Mouse (Mus musculus) heart, embryonic 15.5 days (tissue): ENCODE results near the gene Cby3. TPM values are rescaled to one million over a fixed set of nuclear protein-coding genes. Genes with fewer than 3 reads are reported as not detected.
"Not testable (repeated sequence)": the region's sequence is repeated elsewhere in the genome, so short reads cannot be mapped to it uniquely, and the experiment has no call there.

Experiments
- ATAC-seq: fragments of 200-750 bp; cut with Nextera tagmentation; replicated peaks from 2 replicates; pipeline ENCODE4 v1.8.0; 2017; ENCODE audit warnings: low read depth, moderate TSS enrichment; ENCODE audit not compliant: insufficient number of reproducible peaks, insufficient read depth, low FRiP score
- H3K27ac ChIP-seq: fragments of 300-500 bp; sonication (generic); 2 replicates; pipeline ENCODE4 v1.5.1; 2015; ENCODE audit warnings: mild to moderate bottlenecking, inconsistent platforms
- H3K27me3 ChIP-seq: fragments of 300-500 bp; sonication (generic); 2 replicates; pipeline ENCODE4 v1.6.1; 2015; ENCODE audit warnings: inconsistent platforms
- H3K36me3 ChIP-seq: fragments of 300-500 bp; sonication (generic); 2 replicates; pipeline ENCODE4 v1.6.1; 2015; ENCODE audit warnings: mild to moderate bottlenecking, inconsistent platforms
- H3K4me1 ChIP-seq: fragments of 300-500 bp; sonication (generic); replicated peaks from 2 replicates; pipeline ENCODE4 v1.6.1; 2015; ENCODE audit warnings: inconsistent platforms
- H3K4me2 ChIP-seq: fragments of 300-500 bp; sonication (generic); 2 replicates; pipeline ENCODE4 v1.6.1; 2015; ENCODE audit warnings: inconsistent platforms, mild to moderate bottlenecking, moderate library complexity
- H3K4me3 ChIP-seq: fragments of 300-500 bp; sonication (generic); 2 replicates; pipeline ENCODE4 v1.5.1; 2015; ENCODE audit warnings: mild to moderate bottlenecking, inconsistent platforms
- H3K9ac ChIP-seq: fragments of 300-500 bp; sonication (generic); 2 replicates; pipeline ENCODE4 v1.6.1; 2015; ENCODE audit warnings: mild to moderate bottlenecking, inconsistent platforms
- H3K9me3 ChIP-seq: fragments of 300-500 bp; sonication (generic); replicated peaks from 2 replicates; pipeline ENCODE4 v1.6.1; 2016; ENCODE audit warnings: inconsistent platforms
- WGBS: fragments of 180-500 bp; shearing (Covaris S2); methylation state at CpG from one replicate; pipeline ENCODE4 v1.1.7; 2015; ENCODE audit warnings: mixed read lengths; 5-methylcytosine and 5-hydroxymethylcytosine counted together
- polyA plus RNA-seq: library from polyadenylated mRNA; unstranded; fragments of >200 nt; fragmentation: Nextera tagmentation; extraction: Ambion mirVana; gene quantifications from 2 replicates; pipeline ENCODE4 v1.2.1, GENCODE M21; 2015

Gene Cby3
- polyA plus RNA-seq = 0.20 and 0.30 TPM in 2 replicates

- ATAC-seq = no peak
- Histone ChIP-seq H3K27ac (no peak within 1 kb of the TSS), H3K36me3 (no peaks in the 10 kb centered on the region), H3K9me3 (no peaks in the 10 kb centered on the region), H3K9ac (no peak within 1 kb of the TSS), H3K27me3 (peaks cover 12% of the 10 kb centered on the region; the same call in 1 of the 2 replicates), H3K4me3 (no peak within 1 kb of the TSS), H3K4me2 (no peak within 1 kb of the TSS), H3K4me1 (peaks cover 3% of the 10 kb centered on the region; the same call in 1 of the 2 replicates)
Measured at GRCm38 (mm10) chr11:50354162-50354561, at the start of gene Cby3. TSS of gene Cby3 (plus strand) at chr11:50354462.

- ATAC-seq = no peak
- no peak overlapping the region for H3K4me3 ChIP-seq
- no peaks in the 10 kb centered on the region for H3K9me3 ChIP-seq
- no peak overlapping the region for H3K9ac ChIP-seq
- H3K4me2 ChIP-seq = no peak overlapping the region
- peaks cover 8% of the 10 kb centered on the region; the same call in 1 of the 2 replicates for H3K4me1 ChIP-seq
- no peaks in the 10 kb centered on the region for H3K27me3 ChIP-seq
- peaks cover 38% of the 10 kb centered on the region for H3K36me3 ChIP-seq
- WGBS = 70% methylated on average over 2 of the region's 2 CpGs
- no peak overlapping the region for H3K27ac ChIP-seq
Measured at GRCm38 (mm10) chr11:50312803-50313202, 41.5 kb upstream of the Cby3 start.

- H3K4me3 ChIP-seq, H3K27ac ChIP-seq, H3K27me3 ChIP-seq, H3K36me3 ChIP-seq, ATAC-seq, H3K9me3 ChIP-seq, H3K9ac ChIP-seq, H3K4me2 ChIP-seq: not testable (repeated sequence)
- WGBS = 76% methylated on average over 4 of the region's 4 CpGs
- H3K4me1 ChIP-seq = peaks cover 35% of the 10 kb centered on the region
Measured at GRCm38 (mm10) chr11:50319343-50319742, 34.9 kb upstream of the Cby3 start.

- Histone ChIP-seq H3K4me2 (peak overlapping the region; percentile 16; the same call in 1 of the 2 replicates), H3K36me3 (peaks cover 4% of the 10 kb centered on the region; the same call in 1 of the 2 replicates), H3K9ac (no peak overlapping the region), H3K27me3 (no peaks in the 10 kb centered on the region), H3K27ac (no peak overlapping the region), H3K9me3 (no peaks in the 10 kb centered on the region), H3K4me1 (peaks cover 30% of the 10 kb centered on the region), H3K4me3 (no peak overlapping the region)
- 86% methylated on average over 6 of the region's 6 CpGs for WGBS
- no peak for ATAC-seq
Measured at GRCm38 (mm10) chr11:50321239-50321638, 33.0 kb upstream of the Cby3 start.

GRCm38 (mm10) chr11:50322345-50322744, 31.9 kb upstream of the Cby3 start:
- no peak for ATAC-seq
- no peak overlapping the region for H3K4me3 ChIP-seq
- H3K27ac ChIP-seq = no peak overlapping the region; the same call in 1 of the 2 replicates
- no peaks in the 10 kb centered on the region for H3K27me3 ChIP-seq
- peaks cover 35% of the 10 kb centered on the region for H3K4me1 ChIP-seq
- peak overlapping the region; percentile 25; the same call in 1 of the 2 replicates for H3K4me2 ChIP-seq
- no peak overlapping the region; the same call in 1 of the 2 replicates for H3K9ac ChIP-seq
- H3K9me3 ChIP-seq = no peaks in the 10 kb centered on the region
- H3K36me3 ChIP-seq = peaks cover 4% of the 10 kb centered on the region; the same call in 1 of the 2 replicates

- WGBS = 5% methylated on average over 1 of the region's 1 CpGs
- Histone ChIP-seq H3K27ac (peak overlapping the region; percentile 16; the same call in 1 of the 2 replicates), H3K9me3 (no peaks in the 10 kb centered on the region)
Measured at GRCm38 (mm10) chr11:50323843-50324242, 30.4 kb upstream of the Cby3 start.

GRCm38 (mm10) chr11:50324751-50325471, 29.4 kb upstream of the Cby3 start:
- H3K9me3 ChIP-seq = no peaks in the 10 kb centered on the region
- H3K4me3 ChIP-seq = peak overlapping the region; percentile 83
- H3K9ac ChIP-seq = peak overlapping the region; percentile 93
- H3K36me3 ChIP-seq = no peaks in the 10 kb centered on the region
- H3K27me3 ChIP-seq = no peaks in the 10 kb centered on the region
- peak overlapping the region; percentile 66 for H3K4me2 ChIP-seq
- peak overlapping the region; percentile 91 for H3K27ac ChIP-seq
- under 1% methylated on average over 34 of the region's 34 CpGs for WGBS
- peaks cover 33% of the 10 kb centered on the region for H3K4me1 ChIP-seq
- peak; percentile 65 for ATAC-seq

More at GRCm38 (mm10) chr11:50323843-50324242, 30.4 kb upstream of the Cby3 start:
- Histone ChIP-seq H3K4me3 (peak overlapping the region; percentile 83), H3K27me3 (no peaks in the 10 kb centered on the region), H3K4me1 (peaks cover 35% of the 10 kb centered on the region), H3K9ac (no peak overlapping the region), H3K4me2 (peak overlapping the region; percentile 66), H3K36me3 (peaks cover 4% of the 10 kb centered on the region; the same call in 1 of the 2 replicates)
- no peak for ATAC-seq

- peaks cover 33% of the 10 kb centered on the region for H3K4me1 ChIP-seq
Measured at GRCm38 (mm10) chr11:50325496-50326301, 28.6 kb upstream of the Cby3 start, which contains the start of gene Canx. TSS of gene Canx (minus strand) at chr11:50325673.

GRCm38 (mm10) chr11:50326302-50326966, 27.8 kb upstream of the Cby3 start:
- peak overlapping the region; percentile 83 for H3K4me3 ChIP-seq

More at GRCm38 (mm10) chr11:50325496-50326301, 28.6 kb upstream of the Cby3 start, which contains the start of gene Canx:
- Histone ChIP-seq H3K4me2 (peak within 1 kb of the TSS; percentile 72), H3K36me3 (no peaks in the 10 kb centered on the region), H3K4me3 (peak within 1 kb of the TSS; percentile 83), H3K27ac (peak within 1 kb of the TSS; percentile 91), H3K9ac (peak within 1 kb of the TSS; percentile 93), H3K9me3 (no peaks in the 10 kb centered on the region), H3K27me3 (no peaks in the 10 kb centered on the region)
- ATAC-seq = peak; percentile 97
- under 1% methylated on average over 64 of the region's 64 CpGs for WGBS

GRCm38 (mm10) chr11:50328075-50328625, 26.1 kb upstream of the Cby3 start:
- no peaks in the 10 kb centered on the region for H3K27me3 ChIP-seq
- WGBS = 81% methylated on average over 3 of the region's 3 CpGs
- H3K36me3 ChIP-seq = no peaks in the 10 kb centered on the region
- no peak overlapping the region for H3K4me3 ChIP-seq
- ATAC-seq = no peak
- no peak overlapping the region for H3K9ac ChIP-seq
- H3K4me1 ChIP-seq = peaks cover 13% of the 10 kb centered on the region
- no peaks in the 10 kb centered on the region for H3K9me3 ChIP-seq
- H3K27ac ChIP-seq = no peak overlapping the region
- H3K4me2 ChIP-seq = no peak overlapping the region

More at GRCm38 (mm10) chr11:50326302-50326966, 27.8 kb upstream of the Cby3 start:
- WGBS = 5% methylated on average over 7 of the region's 7 CpGs
- no peaks in the 10 kb centered on the region for H3K9me3 ChIP-seq
- H3K4me1 ChIP-seq = peaks cover 28% of the 10 kb centered on the region
- ATAC-seq = no peak
- peak overlapping the region; percentile 86 for H3K27ac ChIP-seq
- peak overlapping the region; percentile 75 for H3K9ac ChIP-seq
- H3K36me3 ChIP-seq = no peaks in the 10 kb centered on the region
- H3K4me2 ChIP-seq = peak overlapping the region; percentile 72
- H3K27me3 ChIP-seq = no peaks in the 10 kb centered on the region
